Mouse (Mus musculus): ENCODE results near the gene Ndufv1.

DNA sequence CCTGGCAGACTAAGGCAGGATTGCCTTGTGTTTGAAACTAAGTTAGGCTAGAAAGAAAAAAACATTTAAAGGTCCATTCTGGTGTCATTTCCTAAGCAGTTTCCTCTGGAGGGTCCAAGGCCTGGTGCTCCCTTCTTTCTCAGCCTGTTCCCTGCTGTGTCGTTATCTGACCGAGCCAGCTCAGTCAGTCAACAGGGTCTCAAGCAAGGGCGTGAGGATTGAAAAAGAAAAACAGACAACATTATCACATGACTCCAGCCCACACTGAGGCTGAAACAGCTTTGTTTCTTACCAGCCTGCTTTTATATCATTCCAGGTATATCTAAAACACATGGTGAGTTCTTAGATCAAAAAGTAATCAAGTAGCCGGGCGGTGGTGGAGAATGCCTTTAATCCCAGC lies 3.0 kb upstream of the Ndufv1 start:
- no peak for TF ChIP-seq CTCF (IDR thresholded peaks at IDR 0.05; ENCODE audit: extremely low read depth, insufficient read depth, low read length)
- no peak for TF ChIP-seq POLR2A (IDR thresholded peaks at IDR 0.05; ENCODE audit: extremely low read depth, insufficient read depth, low read length)
